Mouse (Mus musculus) midbrain, embryonic 16.5 days (tissue): ENCODE measurements around the gene Celf5. TPM values are rescaled to one million over a fixed set of nuclear protein-coding genes. Genes with fewer than 3 reads are reported as not detected.

Source experiments
- ATAC-seq: fragments of 200-750 bp; cut with Nextera tagmentation; 2 replicates; pipeline ENCODE4 v1.8.0; 2017; ENCODE audit warnings: moderate TSS enrichment
- H3K27ac ChIP-seq: fragments of 300-500 bp; sonication (generic); 2 replicates; pipeline ENCODE4 v1.5.1; 2014; ENCODE audit warnings: mild to moderate bottlenecking, low read length, mixed read lengths
- H3K27me3 ChIP-seq: fragments of 300-500 bp; sonication (generic); 2 replicates; pipeline ENCODE4 v1.6.1; 2014; ENCODE audit warnings: low read depth, low read length, mixed read lengths; ENCODE audit not compliant: control insufficient read depth, insufficient read depth
- H3K36me3 ChIP-seq: fragments of 300-500 bp; sonication (generic); 2 replicates; pipeline ENCODE4 v1.6.1; 2014; ENCODE audit warnings: mild to moderate bottlenecking, low read length, moderate library complexity, mixed read lengths; ENCODE audit not compliant: control insufficient read depth, insufficient read depth
- H3K4me1 ChIP-seq: fragments of 300-500 bp; sonication (generic); 2 replicates; pipeline ENCODE4 v1.6.1; 2014; ENCODE audit warnings: mild to moderate bottlenecking, low read length, mixed read lengths; ENCODE audit not compliant: control insufficient read depth, insufficient read depth
- H3K4me2 ChIP-seq: fragments of 300-500 bp; sonication (generic); 2 replicates; pipeline ENCODE4 v1.6.1; 2014; ENCODE audit warnings: mild to moderate bottlenecking, low read length, mixed read lengths
- H3K4me3 ChIP-seq: fragments of 300-500 bp; sonication (generic); 2 replicates; pipeline ENCODE4 v1.5.1; 2014; ENCODE audit warnings: low read depth, mild to moderate bottlenecking, low read length, moderate library complexity, mixed read lengths
- H3K9ac ChIP-seq: fragments of 300-500 bp; sonication (generic); 2 replicates; pipeline ENCODE4 v1.6.1; 2014; ENCODE audit warnings: low read depth, low read length, mixed read lengths
- H3K9me3 ChIP-seq: fragments of 300-500 bp; sonication (generic); replicated peaks from 2 replicates; pipeline ENCODE4 v1.6.1; 2014; ENCODE audit warnings: mild to moderate bottlenecking, low read length, mixed read lengths; ENCODE audit not compliant: control insufficient read depth, poor library complexity, severe bottlenecking
- WGBS: fragments of 180-500 bp; shearing (Covaris S2); extraction: QIAGEN DNeasy Blood & Tissue Kit; methylation state at CpG from one replicate; pipeline ENCODE4 v1.1.7; 2014; 5-methylcytosine and 5-hydroxymethylcytosine counted together
- polyA plus RNA-seq: library from polyadenylated mRNA; unstranded; fragments of >200 nt; fragmentation: Nextera tagmentation; extraction: Ambion mirVana; gene quantifications from 2 replicates; pipeline ENCODE4 v1.2.1, GENCODE M21; 2015

The Celf5 gene
- polyA plus RNA-seq, 1 experiment from 2014 or later: 88.3 TPM

- no peak for ATAC-seq
- WGBS: 45% methylated on average over 11 of the region's 11 CpGs
- Histone ChIP-seq H3K4me3 (no peak overlapping the region), H3K9ac (no peak overlapping the region), H3K4me1 (peaks cover 16% of the 10 kb centered on the region), H3K4me2 (no peak overlapping the region), H3K36me3 (peaks cover 7% of the 10 kb centered on the region; the same call in 1 of the 2 replicates), H3K27me3 (no peaks in the 10 kb centered on the region), H3K27ac (no peak overlapping the region), H3K9me3 (no peaks in the 10 kb centered on the region)
Measured at GRCm38 (mm10) chr10:81418216-81419070, 64.1 kb downstream of the Celf5 start.

GRCm38 (mm10) chr10:81417227-81418215 is 65.0 kb downstream of the Celf5 start:
- H3K4me1 ChIP-seq: peaks cover 16% of the 10 kb centered on the region
- H3K9me3 ChIP-seq: no peaks in the 10 kb centered on the region
- H3K36me3 ChIP-seq: peaks cover 7% of the 10 kb centered on the region; the same call in 1 of the 2 replicates
- no peaks in the 10 kb centered on the region for H3K27me3 ChIP-seq
- ATAC-seq: no peak; the same call in 1 of the 2 replicates
- peak overlapping the region; percentile 50 for H3K9ac ChIP-seq
- WGBS: 49% methylated on average over 12 of the region's 12 CpGs
- peak overlapping the region; percentile 51 for H3K4me2 ChIP-seq
- peak overlapping the region; percentile 22 for H3K4me3 ChIP-seq
- H3K27ac ChIP-seq: peak overlapping the region; percentile 33

- H3K27ac ChIP-seq: peak overlapping the region; percentile 41
- no peaks in the 10 kb centered on the region for H3K27me3 ChIP-seq
- H3K9me3 ChIP-seq: no peaks in the 10 kb centered on the region
- 3% methylated on average over 22 of the region's 26 CpGs for WGBS
- peak overlapping the region; percentile 51 for H3K4me2 ChIP-seq
- H3K9ac ChIP-seq: peak overlapping the region; percentile 50
- H3K36me3 ChIP-seq: peaks cover 7% of the 10 kb centered on the region; the same call in 1 of the 2 replicates
- peak overlapping the region; percentile 22 for H3K4me3 ChIP-seq
- H3K4me1 ChIP-seq: peaks cover 17% of the 10 kb centered on the region
- ATAC-seq: peak; percentile 78
Measured at GRCm38 (mm10) chr10:81416581-81417226, 65.8 kb downstream of the Celf5 start.

- no peak overlapping the region for H3K4me3 ChIP-seq
- H3K36me3 ChIP-seq: peaks cover 7% of the 10 kb centered on the region; the same call in 1 of the 2 replicates
- ATAC-seq: no peak
- H3K27ac ChIP-seq: no peak overlapping the region
- no peak overlapping the region for H3K4me2 ChIP-seq
- peaks cover 22% of the 10 kb centered on the region for H3K4me1 ChIP-seq
- H3K9me3 ChIP-seq: no peaks in the 10 kb centered on the region
- H3K27me3 ChIP-seq: no peaks in the 10 kb centered on the region
- WGBS: 71% methylated on average over 17 of the region's 17 CpGs
- no peak overlapping the region for H3K9ac ChIP-seq
Measured at GRCm38 (mm10) chr10:81415549-81416310, 66.8 kb downstream of the Celf5 start.

- H3K27ac ChIP-seq: no peak overlapping the region
- H3K4me1 ChIP-seq: peaks cover 22% of the 10 kb centered on the region
- WGBS: 86% methylated on average over 5 of the region's 5 CpGs
- H3K9ac ChIP-seq: no peak overlapping the region
- no peak for ATAC-seq
- H3K4me2 ChIP-seq: no peak overlapping the region
- H3K27me3 ChIP-seq: no peaks in the 10 kb centered on the region
- H3K36me3 ChIP-seq: peaks cover 4% of the 10 kb centered on the region; the same call in 1 of the 2 replicates
- H3K4me3 ChIP-seq: no peak overlapping the region
- no peaks in the 10 kb centered on the region for H3K9me3 ChIP-seq
Measured at GRCm38 (mm10) chr10:81415146-81415545, 67.4 kb downstream of the Celf5 start.

GRCm38 (mm10) chr10:81414682-81415081 is 67.8 kb downstream of the Celf5 start:
- Histone ChIP-seq H3K4me3 (no peak overlapping the region), H3K27me3 (no peaks in the 10 kb centered on the region), H3K9ac (no peak overlapping the region), H3K9me3 (no peaks in the 10 kb centered on the region), H3K4me1 (peaks cover 22% of the 10 kb centered on the region), H3K4me2 (no peak overlapping the region), H3K27ac (no peak overlapping the region), H3K36me3 (no peaks in the 10 kb centered on the region)
- ATAC-seq: no peak

- no peaks in the 10 kb centered on the region for H3K36me3 ChIP-seq
- no peak overlapping the region for H3K4me3 ChIP-seq
- no peak overlapping the region for H3K9ac ChIP-seq
- H3K4me1 ChIP-seq: peaks cover 22% of the 10 kb centered on the region
- no peaks in the 10 kb centered on the region for H3K9me3 ChIP-seq
- H3K4me2 ChIP-seq: no peak overlapping the region
- H3K27me3 ChIP-seq: no peaks in the 10 kb centered on the region
- no peak for ATAC-seq
- 27% methylated on average over 26 of the region's 26 CpGs for WGBS
- H3K27ac ChIP-seq: no peak overlapping the region
Measured at GRCm38 (mm10) chr10:81413310-81414261, 68.9 kb downstream of the Celf5 start.
